Mouse (Mus musculus): ENCODE measurements around the gene Mthfd1. TPM values are rescaled to one million over a fixed set of nuclear protein-coding genes. Genes with fewer than 3 reads are reported as not detected.

The Mthfd1 gene
- polyA plus RNA-seq, 1 experiment = 237 TPM

- TF ChIP-seq EP300 (IDR thresholded peaks at IDR 0.05; ENCODE audit: insufficient read depth, low read depth, low read length) (no peak), POLR2A (IDR thresholded peaks at IDR 0.05; ENCODE audit: insufficient read depth, low read length) (no peak), CTCF (IDR thresholded peaks at IDR 0.05; ENCODE audit: low read depth, low read length) (no peak)
- Histone ChIP-seq H3K36me3 (ENCODE audit: control insufficient read depth, insufficient read depth, low read length, poor library complexity, severe bottlenecking) (peaks cover 37% of the 10 kb centered on the region), H3K27ac (ENCODE audit: insufficient read depth, low read length) (no peak overlapping the region), H3K4me1 (ENCODE audit: control insufficient read depth, insufficient read depth, low read length) (peaks cover 4% of the 10 kb centered on the region), H3K27me3 (ENCODE audit: control insufficient read depth, insufficient read depth, low read length, poor library complexity, severe bottlenecking) (no peaks in the 10 kb centered on the region), H3K9ac (ENCODE audit: low read depth, poor library complexity, severe bottlenecking) (no peak overlapping the region), H3K4me3 (ENCODE audit: low read depth, low read length) (no peak overlapping the region), H3K9me3 (replicated peaks; ENCODE audit: control insufficient read depth, insufficient read depth, low read length, poor library complexity, severe bottlenecking) (no peaks in the 10 kb centered on the region)
These were observed 9.9 kb downstream of the Mthfd1 start for GRCm38 (mm10) chr12:76265001-76265400.

DNA sequence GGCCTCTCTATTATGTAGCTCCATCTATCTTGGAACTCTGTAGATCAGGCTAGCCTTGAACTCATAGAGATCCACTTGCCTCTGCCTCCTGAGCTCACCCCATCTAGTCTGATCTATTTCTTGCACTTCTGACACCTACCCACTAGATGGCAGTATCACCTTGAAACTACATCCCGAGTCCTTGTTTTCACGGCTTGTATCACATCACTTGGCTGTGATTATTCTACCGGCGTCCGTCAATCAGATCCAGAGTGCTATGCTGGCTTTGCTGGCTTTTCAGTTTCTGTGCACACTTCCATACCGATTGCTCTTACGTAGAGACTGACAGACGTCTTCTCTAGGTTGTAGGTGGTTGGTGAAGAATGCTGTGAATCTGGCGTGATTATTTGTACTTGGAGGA, 11.8 kb downstream of the Mthfd1 start:
- Histone ChIP-seq H3K27me3 (ENCODE audit: control insufficient read depth, insufficient read depth, low read length, poor library complexity, severe bottlenecking) (no peaks in the 10 kb centered on the region), H3K9ac (ENCODE audit: low read depth, poor library complexity, severe bottlenecking) (no peak overlapping the region), H3K4me3 (ENCODE audit: low read depth, low read length) (no peak overlapping the region), H3K36me3 (ENCODE audit: control insufficient read depth, insufficient read depth, low read length, poor library complexity, severe bottlenecking) (peaks cover 48% of the 10 kb centered on the region), H3K27ac (ENCODE audit: insufficient read depth, low read length) (no peak overlapping the region), H3K4me1 (ENCODE audit: control insufficient read depth, insufficient read depth, low read length) (peaks cover 4% of the 10 kb centered on the region), H3K9me3 (replicated peaks; ENCODE audit: control insufficient read depth, insufficient read depth, low read length, poor library complexity, severe bottlenecking) (no peaks in the 10 kb centered on the region)
- no peak for TF ChIP-seq POLR2A (IDR thresholded peaks at IDR 0.05; ENCODE audit: insufficient read depth, low read length)
- TF ChIP-seq EP300 (IDR thresholded peaks at IDR 0.05; ENCODE audit: insufficient read depth, low read depth, low read length) = no peak
- TF ChIP-seq CTCF (IDR thresholded peaks at IDR 0.05; ENCODE audit: low read depth, low read length) = no peak

DNA sequence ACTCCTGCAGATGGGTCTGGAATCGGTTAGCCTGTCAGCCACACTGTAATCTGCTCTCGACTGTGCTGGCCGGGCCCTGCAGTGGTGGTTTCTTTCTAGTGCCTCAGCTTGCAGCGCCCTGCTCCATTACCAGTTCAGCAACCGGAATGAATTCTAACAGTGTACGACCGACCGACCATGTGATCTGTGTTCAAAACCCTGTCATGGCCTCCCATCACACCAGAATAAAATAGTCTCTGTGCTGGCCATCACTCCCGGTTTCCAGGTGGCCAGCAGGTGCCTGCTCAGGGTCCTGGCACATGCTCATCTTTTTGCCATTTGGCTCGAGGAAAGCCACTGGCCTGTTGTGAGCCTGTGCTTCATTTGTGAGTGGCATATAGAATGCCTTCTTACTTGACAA, 13.6 kb downstream of the Mthfd1 start:
- H3K9ac ChIP-seq (ENCODE audit: low read depth, poor library complexity, severe bottlenecking) = no peak overlapping the region
- H3K9me3 ChIP-seq (replicated peaks; ENCODE audit: control insufficient read depth, insufficient read depth, low read length, poor library complexity, severe bottlenecking) = no peaks in the 10 kb centered on the region
- no peaks in the 10 kb centered on the region for H3K27me3 ChIP-seq (ENCODE audit: control insufficient read depth, insufficient read depth, low read length, poor library complexity, severe bottlenecking)
- H3K4me3 ChIP-seq (ENCODE audit: low read depth, low read length) = no peak overlapping the region
- TF ChIP-seq POLR2A (IDR thresholded peaks at IDR 0.05; ENCODE audit: insufficient read depth, low read length) (no peak), CTCF (IDR thresholded peaks at IDR 0.05; ENCODE audit: low read depth, low read length) (no peak), EP300 (IDR thresholded peaks at IDR 0.05; ENCODE audit: insufficient read depth, low read depth, low read length) (no peak)
- H3K27ac ChIP-seq (ENCODE audit: insufficient read depth, low read length) = no peak overlapping the region
- peaks cover 4% of the 10 kb centered on the region for H3K4me1 ChIP-seq (ENCODE audit: control insufficient read depth, insufficient read depth, low read length)
- peaks cover 48% of the 10 kb centered on the region for H3K36me3 ChIP-seq (ENCODE audit: control insufficient read depth, insufficient read depth, low read length, poor library complexity, severe bottlenecking)

GRCm38 (mm10) chr12:76269196-76269595, 14.1 kb downstream of the Mthfd1 start:
- Histone ChIP-seq H3K27ac (ENCODE audit: insufficient read depth, low read length) (no peak overlapping the region), H3K27me3 (ENCODE audit: control insufficient read depth, insufficient read depth, low read length, poor library complexity, severe bottlenecking) (no peaks in the 10 kb centered on the region), H3K4me1 (ENCODE audit: control insufficient read depth, insufficient read depth, low read length) (peaks cover 1% of the 10 kb centered on the region), H3K36me3 (ENCODE audit: control insufficient read depth, insufficient read depth, low read length, poor library complexity, severe bottlenecking) (peaks cover 52% of the 10 kb centered on the region), H3K9me3 (replicated peaks; ENCODE audit: control insufficient read depth, insufficient read depth, low read length, poor library complexity, severe bottlenecking) (no peaks in the 10 kb centered on the region), H3K9ac (ENCODE audit: low read depth, poor library complexity, severe bottlenecking) (no peak overlapping the region), H3K4me3 (ENCODE audit: low read depth, low read length) (no peak overlapping the region)
- TF ChIP-seq EP300 (IDR thresholded peaks at IDR 0.05; ENCODE audit: insufficient read depth, low read depth, low read length) = no peak
- no peak for TF ChIP-seq POLR2A (IDR thresholded peaks at IDR 0.05; ENCODE audit: insufficient read depth, low read length)
- TF ChIP-seq CTCF (IDR thresholded peaks at IDR 0.05; ENCODE audit: low read depth, low read length) = no peak

DNA sequence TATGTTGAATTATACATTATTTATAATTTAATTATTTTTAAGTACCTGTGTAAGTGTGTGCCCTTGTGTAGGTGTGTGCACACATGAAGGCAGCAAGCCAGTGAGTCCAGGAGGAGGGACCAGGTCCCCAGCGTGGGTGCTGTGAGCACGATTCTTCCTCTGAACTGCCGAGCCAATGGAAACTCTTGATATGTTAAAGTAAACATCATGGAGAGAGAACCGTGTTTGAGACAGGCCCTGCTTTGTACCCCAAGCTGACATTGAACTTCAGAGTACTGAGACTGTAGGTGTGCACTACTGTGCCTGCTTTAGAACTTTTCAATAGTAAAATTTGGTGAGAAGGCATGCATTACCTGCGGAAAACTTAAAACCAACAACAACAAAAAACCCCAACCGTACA, 16.4 kb downstream of the Mthfd1 start:
- Histone ChIP-seq H3K27ac (ENCODE audit: insufficient read depth, low read length) (no peak overlapping the region), H3K27me3 (ENCODE audit: control insufficient read depth, insufficient read depth, low read length, poor library complexity, severe bottlenecking) (no peaks in the 10 kb centered on the region), H3K4me3 (ENCODE audit: low read depth, low read length) (no peak overlapping the region), H3K36me3 (ENCODE audit: control insufficient read depth, insufficient read depth, low read length, poor library complexity, severe bottlenecking) (peaks cover 55% of the 10 kb centered on the region), H3K4me1 (ENCODE audit: control insufficient read depth, insufficient read depth, low read length) (peaks cover 1% of the 10 kb centered on the region), H3K9me3 (replicated peaks; ENCODE audit: control insufficient read depth, insufficient read depth, low read length, poor library complexity, severe bottlenecking) (no peaks in the 10 kb centered on the region), H3K9ac (ENCODE audit: low read depth, poor library complexity, severe bottlenecking) (no peak overlapping the region)
- TF ChIP-seq EP300 (IDR thresholded peaks at IDR 0.05; ENCODE audit: insufficient read depth, low read depth, low read length) (no peak), CTCF (IDR thresholded peaks at IDR 0.05; ENCODE audit: low read depth, low read length) (no peak), POLR2A (IDR thresholded peaks at IDR 0.05; ENCODE audit: insufficient read depth, low read length) (no peak)

DNA sequence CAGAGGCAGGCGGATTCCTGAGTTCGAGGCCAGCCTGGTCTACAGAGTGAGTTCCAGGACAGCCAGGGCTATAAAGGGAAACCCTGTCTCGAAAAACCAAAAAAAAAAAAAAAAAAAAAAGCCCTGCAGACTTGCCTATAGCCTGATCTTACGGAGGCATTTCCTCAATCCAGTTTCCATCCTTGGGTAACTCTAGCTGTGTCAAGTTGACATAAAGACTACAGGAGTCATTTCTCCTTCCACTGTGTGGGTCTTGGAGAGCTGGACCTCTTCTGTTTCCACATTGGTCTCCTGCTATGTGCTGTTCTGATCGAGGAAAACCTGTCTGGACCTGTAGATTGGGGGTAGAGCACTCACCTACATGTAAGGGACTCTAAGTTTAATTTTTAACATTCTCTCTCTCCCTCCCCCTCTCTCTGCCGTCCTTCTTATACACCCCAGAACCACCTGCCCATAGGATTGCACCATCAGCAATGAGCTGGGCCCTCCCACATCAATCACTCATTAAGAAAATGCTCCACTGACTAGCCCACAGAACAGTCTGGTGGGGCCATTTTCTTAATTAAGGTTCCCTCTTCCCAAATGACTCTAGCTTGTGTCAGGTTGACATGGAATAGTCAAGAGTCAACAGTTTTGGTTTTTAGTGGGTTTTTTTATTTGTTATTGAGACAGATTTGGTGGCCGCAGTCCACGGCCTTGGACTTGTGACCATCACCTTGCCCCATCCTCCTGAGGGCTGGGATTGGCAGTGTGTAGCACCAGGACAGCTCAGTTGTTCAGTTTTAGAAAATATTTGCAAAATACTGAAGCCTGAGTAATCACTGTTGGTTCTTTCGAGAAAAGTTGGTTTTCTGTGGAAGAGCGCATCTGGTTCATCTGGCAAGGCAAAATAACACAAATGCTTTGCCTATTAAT, 17.8 kb downstream of the Mthfd1 start:
- no peak overlapping the region for H3K27ac ChIP-seq (ENCODE audit: insufficient read depth, low read length)
- no peaks in the 10 kb centered on the region for H3K9me3 ChIP-seq (replicated peaks; ENCODE audit: control insufficient read depth, insufficient read depth, low read length, poor library complexity, severe bottlenecking)
- no peaks in the 10 kb centered on the region for H3K4me1 ChIP-seq (ENCODE audit: control insufficient read depth, insufficient read depth, low read length)
- H3K36me3 ChIP-seq (ENCODE audit: control insufficient read depth, insufficient read depth, low read length, poor library complexity, severe bottlenecking) = peaks cover 59% of the 10 kb centered on the region
- no peak for TF ChIP-seq CTCF (IDR thresholded peaks at IDR 0.05; ENCODE audit: low read depth, low read length)
- no peak for TF ChIP-seq POLR2A (IDR thresholded peaks at IDR 0.05; ENCODE audit: insufficient read depth, low read length)
- no peak for TF ChIP-seq EP300 (IDR thresholded peaks at IDR 0.05; ENCODE audit: insufficient read depth, low read depth, low read length)
- H3K27me3 ChIP-seq (ENCODE audit: control insufficient read depth, insufficient read depth, low read length, poor library complexity, severe bottlenecking) = no peaks in the 10 kb centered on the region
- H3K9ac ChIP-seq (ENCODE audit: low read depth, poor library complexity, severe bottlenecking) = no peak overlapping the region
- H3K4me3 ChIP-seq (ENCODE audit: low read depth, low read length) = no peak overlapping the region

Data from ES-Bruce4 (cell line).